Mouse (Mus musculus) kidney, postnatal 4 days (tissue): ENCODE data around the gene Fam214b.

Experiments used
- DNase-seq, 2 experiments: peaks; one replicate each; pipeline ENCODE4 v3.0.0; 2021; ENCODE audit warnings: mixed read lengths in 2 of 2

Gene Fam214b

GRCm38 (mm10) chr4:43045659-43046302 is at the start of gene Fam214b:
TSS of gene Fam214b (minus strand) at chr4:43046220.
- DNase-seq: peak; percentile 100

GRCm38 (mm10) chr4:43091183-43091582 is 45.2 kb upstream of the Fam214b start:
- DNase-seq: no peak

GRCm38 (mm10) chr4:43089950-43090349 is 43.9 kb upstream of the Fam214b start:
- DNase-seq: no peak

- DNase-seq: no peak
These were observed 36.4 kb upstream of the Fam214b start for GRCm38 (mm10) chr4:43082458-43082857.

- DNase-seq: peak; percentile 2 to 5
These were observed 32.2 kb upstream of the Fam214b start for GRCm38 (mm10) chr4:43078071-43078718.

- no peak for DNase-seq
These were observed 28.9 kb upstream of the Fam214b start for GRCm38 (mm10) chr4:43074923-43075322.

- no peak for DNase-seq
These were observed 19.5 kb upstream of the Fam214b start for GRCm38 (mm10) chr4:43065471-43065870.

- peak in 1 of 2 experiments; percentile 30 for DNase-seq
These were observed 14.3 kb upstream of the Fam214b start for GRCm38 (mm10) chr4:43060286-43060685.

- DNase-seq: no peak
These were observed 13.7 kb upstream of the Fam214b start for GRCm38 (mm10) chr4:43059697-43060096.

- DNase-seq: peak; percentile 94 to 96
These were observed 13.0 kb upstream of the Fam214b start, which contains the start of gene Unc13b for GRCm38 (mm10) chr4:43058753-43059654. TSS of gene Unc13b (plus strand) at chr4:43058953.

- DNase-seq: no peak
These were observed 12.4 kb upstream of the Fam214b start for GRCm38 (mm10) chr4:43058392-43058752.

GRCm38 (mm10) chr4:43057654-43058053 is 11.6 kb upstream of the Fam214b start:
- DNase-seq: no peak

- peak; percentile 39 to 50 for DNase-seq
These were observed 6.6 kb upstream of the Fam214b start for GRCm38 (mm10) chr4:43052627-43053026.

GRCm38 (mm10) chr4:43047231-43047630 is 1.2 kb upstream of the Fam214b start:
- peak; percentile 71 to 83 for DNase-seq

GRCm38 (mm10) chr4:43046607-43047006 is 587 bp upstream of the Fam214b start:
- no peak for DNase-seq

- peak in 1 of 2 experiments; percentile 62 for DNase-seq
These were observed 748 bp downstream of the Fam214b start for GRCm38 (mm10) chr4:43045285-43045658.

GRCm38 (mm10) chr4:43044673-43045072 is 1.3 kb downstream of the Fam214b start:
- peak; percentile 34 to 56 for DNase-seq

GRCm38 (mm10) chr4:43043644-43044357 is 2.2 kb downstream of the Fam214b start:
- DNase-seq: peak; percentile 73 to 83

- DNase-seq: no peak
These were observed 5.0 kb downstream of the Fam214b start for GRCm38 (mm10) chr4:43040881-43041547.

GRCm38 (mm10) chr4:43040114-43040572 is 5.9 kb downstream of the Fam214b start:
- peak; percentile 98 to 99 for DNase-seq

GRCm38 (mm10) chr4:43039609-43040008 is 6.4 kb downstream of the Fam214b start:
- DNase-seq: no peak
